In genomic region chr9:102689406-102689939, GRCm38 (mm10) we compare ENCODE assay signal across 8 mouse cellular contexts. TPM values are rescaled to one million over a fixed set of nuclear protein-coding genes. Genes with fewer than 3 reads are reported as not detected.
DNase-seq lines count a peak whose midpoint lies in the region; ATAC-seq lines count a peak whose summit lies in the region.

No protein-coding gene starts in this region.

- H3K4me3 ChIP-seq in hindbrain, embryonic 11.5 days (ENCODE audit: low read depth, low read length): peak overlapping the region; percentile 44
- peak overlapping the region; percentile 51 for H3K4me3 ChIP-seq in lung, embryonic 15.5 days

- peak overlapping the region; percentile 95 for H3K27ac ChIP-seq in hindbrain, embryonic 11.5 days (ENCODE audit: low read depth, low read length)
- H3K27ac ChIP-seq in lung, embryonic 15.5 days: peak overlapping the region; percentile 91

- no peaks in the 10 kb centered on the region for H3K36me3 ChIP-seq in hindbrain, embryonic 11.5 days (ENCODE audit: control insufficient read depth, insufficient read depth, low read length)
- H3K36me3 ChIP-seq in lung, embryonic 15.5 days: no peaks in the 10 kb centered on the region

- H3K27me3 ChIP-seq in hindbrain, embryonic 11.5 days (ENCODE audit: control insufficient read depth, insufficient read depth, low read length): no peaks in the 10 kb centered on the region; the same call in 1 of the 2 replicates
- peaks cover 8% of the 10 kb centered on the region for H3K27me3 ChIP-seq in lung, embryonic 15.5 days

- H3K9me3 ChIP-seq in hindbrain, embryonic 11.5 days (ENCODE audit: control insufficient read depth, low read length): no peaks in the 10 kb centered on the region
- no peaks in the 10 kb centered on the region for H3K9me3 ChIP-seq in lung, embryonic 15.5 days

- peaks cover 6% of the 10 kb centered on the region for H3K4me1 ChIP-seq in hindbrain, embryonic 11.5 days (replicated peaks; ENCODE audit: control insufficient read depth, insufficient read depth, low read length)
- peaks cover 35% of the 10 kb centered on the region for H3K4me1 ChIP-seq in lung, embryonic 15.5 days

- WGBS in hindbrain, embryonic 11.5 days: 2% methylated on average over 13 of the region's 13 CpGs
- 5% methylated on average over 13 of the region's 13 CpGs for WGBS in lung, embryonic 15.5 days

- H3K4me2 ChIP-seq in hindbrain, embryonic 11.5 days (replicated peaks; ENCODE audit: low read depth, low read length): peak overlapping the region; percentile 69
- peak overlapping the region; percentile 96 for H3K4me2 ChIP-seq in lung, embryonic 15.5 days

- H3K9ac ChIP-seq in hindbrain, embryonic 11.5 days (ENCODE audit: low read depth, low read length): peak overlapping the region; percentile 69
- H3K9ac ChIP-seq in lung, embryonic 15.5 days: peak overlapping the region; percentile 55

- no peak; the same call in 1 of the 2 replicates for ATAC-seq in hindbrain, embryonic 11.5 days (ENCODE audit: low FRiP score)
- peak; percentile 72; the same call in 1 of the 2 replicates for ATAC-seq in lung, embryonic 15.5 days (ENCODE audit: borderline replicate concordance, extremely low read depth, low FRiP score, low TSS enrichment)

- DNase-seq in embryo, embryonic 10.5 days (ENCODE audit: low spot score): peak; percentile 48
- DNase-seq in embryo, embryonic 11 days: no peak
- DNase-seq in ZHBTc4 (ENCODE audit: low read depth, low spot score): peak; percentile 82
- no peak for DNase-seq in hindbrain, embryonic 11.5 days (ENCODE audit: low spot score)
- no peak for DNase-seq in MN1 (ENCODE audit: low spot score)
- no peak for DNase-seq in thymus, postnatal 10 days (ENCODE audit: low spot score in 2 of 2)
- DNase-seq in urinary bladder, postnatal 14 days (ENCODE audit: low spot score): no peak

RNA-seq across cellular contexts. Expression of gene Amotl2, which starts 27.0 kb away (rescaled TPM):
- 39.7 and 47.8 TPM in 2 replicates for polyA plus RNA-seq in hindbrain, embryonic 11.5 days (2014; fragmentation: Nextera tagmentation; extraction: Ambion mirVana)
- 45.5 and 47.0 TPM in 2 replicates for polyA plus RNA-seq in lung, embryonic 15.5 days (2015; fragmentation: Nextera tagmentation; extraction: Ambion mirVana)

Comparison
In these comparisons a context has a peak if more than half of its experiments do, and no peak if none do; other contexts are left out.
1. DNase-seq: peak in embryo, embryonic 10.5 days (single experiment) and ZHBTc4 (single experiment); none in embryo, embryonic 11 days (single experiment), hindbrain, embryonic 11.5 days (single experiment), MN1 (single experiment), thymus, postnatal 10 days (0 of 2) and urinary bladder, postnatal 14 days (single experiment).